Mouse (Mus musculus) neural tube, embryonic 12.5 days (tissue): Measurements from ENCODE around the gene Rrp1. TPM values are rescaled to one million over a fixed set of nuclear protein-coding genes. Genes with fewer than 3 reads are reported as not detected.

Experiments used
- ATAC-seq: fragments of 200-750 bp; cut with Nextera tagmentation; 2 replicates; pipeline ENCODE4 v1.8.0; 2017; ENCODE audit warnings: low read depth, mild to moderate bottlenecking, moderate TSS enrichment, moderate library complexity; ENCODE audit not compliant: low FRiP score
- H3K27ac ChIP-seq: fragments of 300-500 bp; sonication (generic); 2 replicates; pipeline ENCODE4 v1.5.1; 2016
- H3K27me3 ChIP-seq: fragments of 300-500 bp; sonication (generic); replicated peaks from 2 replicates; pipeline ENCODE4 v1.6.1; 2016; ENCODE audit warnings: mild to moderate bottlenecking
- H3K36me3 ChIP-seq: fragments of 300-500 bp; sonication (generic); 2 replicates; pipeline ENCODE4 v1.6.1; 2016; ENCODE audit warnings: mild to moderate bottlenecking
- H3K4me1 ChIP-seq: fragments of 300-500 bp; sonication (generic); 2 replicates; pipeline ENCODE4 v1.6.1; 2016
- H3K4me2 ChIP-seq: fragments of 300-500 bp; sonication (generic); replicated peaks from 2 replicates; pipeline ENCODE4 v1.6.1; 2016; ENCODE audit warnings: mild to moderate bottlenecking
- H3K4me3 ChIP-seq: fragments of 300-500 bp; sonication (generic); 2 replicates; pipeline ENCODE4 v1.5.1; 2016
- H3K9ac ChIP-seq: fragments of 300-500 bp; sonication (generic); 2 replicates; pipeline ENCODE4 v1.6.1; 2016; ENCODE audit warnings: mild to moderate bottlenecking
- H3K9me3 ChIP-seq: fragments of 300-500 bp; sonication (generic); 2 replicates; pipeline ENCODE4 v1.6.1; 2016; ENCODE audit warnings: mild to moderate bottlenecking
- WGBS: fragments of 180-500 bp; shearing (Covaris S2); methylation state at CpG from one replicate; pipeline ENCODE4 v1.1.7; 2016; 5-methylcytosine and 5-hydroxymethylcytosine counted together
- polyA plus RNA-seq: library from polyadenylated mRNA; unstranded; fragments of >200 nt; fragmentation: Nextera tagmentation; extraction: Ambion mirVana; gene quantifications from 2 replicates; pipeline ENCODE4 v1.2.1, GENCODE M21; 2016

The Rrp1 gene
- 333 and 347 TPM in 2 replicates for polyA plus RNA-seq

- peak within 1 kb of the TSS; percentile 60; the same call in 1 of the 2 replicates for H3K27ac ChIP-seq
- peak within 1 kb of the TSS; percentile 83 for H3K9ac ChIP-seq
- peak within 1 kb of the TSS; percentile 76 for H3K4me2 ChIP-seq
- peaks cover 12% of the 10 kb centered on the region for H3K4me1 ChIP-seq
- no peaks in the 10 kb centered on the region for H3K27me3 ChIP-seq
- under 1% methylated on average over 70 of the region's 70 CpGs for WGBS
- ATAC-seq, result peak; percentile 92
- no peaks in the 10 kb centered on the region for H3K9me3 ChIP-seq
- peaks cover 32% of the 10 kb centered on the region for H3K36me3 ChIP-seq
- H3K4me3 ChIP-seq, result peak within 1 kb of the TSS; percentile 95
Measured at GRCm38 (mm10) chr10:78412319-78413151, at the start of gene Rrp1. Rrp1 (minus strand) TSS chr10:78413043.

GRCm38 (mm10) chr10:78461767-78462166 lies 48.9 kb upstream of the Rrp1 start:
- 0 out of 2 replicates have a peak, but pooled peaks cover 3% of the 10 kb centered on the region for H3K27me3 ChIP-seq
- H3K4me3 ChIP-seq, result no peak overlapping the region
- H3K4me1 ChIP-seq, result peaks cover 28% of the 10 kb centered on the region
- H3K9me3 ChIP-seq, result no peaks in the 10 kb centered on the region
- H3K9ac ChIP-seq, result no peak overlapping the region
- ATAC-seq, result no peak
- H3K27ac ChIP-seq, result no peak overlapping the region
- WGBS, result 73% methylated on average over 4 of the region's 4 CpGs
- no peaks in the 10 kb centered on the region for H3K36me3 ChIP-seq
- no peak overlapping the region for H3K4me2 ChIP-seq

- H3K4me1 ChIP-seq, result peaks cover 28% of the 10 kb centered on the region
- H3K27ac ChIP-seq, result no peak overlapping the region
- no peak overlapping the region for H3K4me3 ChIP-seq
- 69% methylated on average over 5 of the region's 5 CpGs for WGBS
- no peaks in the 10 kb centered on the region for H3K36me3 ChIP-seq
- H3K9me3 ChIP-seq, result no peaks in the 10 kb centered on the region
- no peak for ATAC-seq
- H3K9ac ChIP-seq, result no peak overlapping the region
- no peak overlapping the region for H3K4me2 ChIP-seq
- H3K27me3 ChIP-seq, result 0 out of 2 replicates have a peak, but pooled peaks cover 3% of the 10 kb centered on the region
Measured at GRCm38 (mm10) chr10:78460463-78460862, 47.6 kb upstream of the Rrp1 start.

- H3K9ac ChIP-seq, result no peak overlapping the region
- no peak for ATAC-seq
- no peaks in the 10 kb centered on the region for H3K36me3 ChIP-seq
- 64% methylated on average over 5 of the region's 5 CpGs for WGBS
- no peak overlapping the region for H3K4me3 ChIP-seq
- no peaks in the 10 kb centered on the region for H3K9me3 ChIP-seq
- 0 out of 2 replicates have a peak overlapping the region, but pooled peaks have one; percentile 9 for H3K4me2 ChIP-seq
- H3K27ac ChIP-seq, result no peak overlapping the region
- peaks cover 18% of the 10 kb centered on the region for H3K4me1 ChIP-seq
- H3K27me3 ChIP-seq, result no peaks in the 10 kb centered on the region
Measured at GRCm38 (mm10) chr10:78458348-78459111, 45.7 kb upstream of the Rrp1 start.

GRCm38 (mm10) chr10:78457495-78458347 lies 44.9 kb upstream of the Rrp1 start:
- H3K27ac ChIP-seq, result no peak overlapping the region
- no peak overlapping the region for H3K4me3 ChIP-seq
- H3K36me3 ChIP-seq, result no peaks in the 10 kb centered on the region
- ATAC-seq, result 0 out of 2 replicates have a peak, but pooled peaks have one; percentile 10
- H3K9ac ChIP-seq, result no peak overlapping the region
- 35% methylated on average over 10 of the region's 10 CpGs for WGBS
- peaks cover 24% of the 10 kb centered on the region for H3K4me1 ChIP-seq
- no peaks in the 10 kb centered on the region for H3K9me3 ChIP-seq
- peak overlapping the region; percentile 9; the same call in 1 of the 2 replicates for H3K4me2 ChIP-seq
- no peaks in the 10 kb centered on the region for H3K27me3 ChIP-seq

- 88% methylated on average over 13 of the region's 13 CpGs for WGBS
- Histone ChIP-seq H3K36me3 (no peaks in the 10 kb centered on the region), H3K9me3 (no peaks in the 10 kb centered on the region), H3K4me1 (peaks cover 27% of the 10 kb centered on the region), H3K4me2 (no peak overlapping the region), H3K9ac (no peak overlapping the region), H3K4me3 (no peak overlapping the region), H3K27ac (no peak overlapping the region), H3K27me3 (no peaks in the 10 kb centered on the region)
- no peak for ATAC-seq
Measured at GRCm38 (mm10) chr10:78456696-78457095, 43.9 kb upstream of the Rrp1 start.

GRCm38 (mm10) chr10:78452641-78453040 lies 39.8 kb upstream of the Rrp1 start:
- no peak overlapping the region for H3K4me3 ChIP-seq
- WGBS, result 19% methylated on average over 4 of the region's 4 CpGs
- no peak overlapping the region for H3K27ac ChIP-seq
- no peak for ATAC-seq
- no peaks in the 10 kb centered on the region for H3K27me3 ChIP-seq
- no peak overlapping the region for H3K4me2 ChIP-seq
- 0 out of 2 replicates have a peak, but pooled peaks cover 3% of the 10 kb centered on the region for H3K36me3 ChIP-seq
- no peak overlapping the region for H3K9ac ChIP-seq
- peaks cover 14% of the 10 kb centered on the region for H3K4me1 ChIP-seq
- H3K9me3 ChIP-seq, result no peaks in the 10 kb centered on the region

GRCm38 (mm10) chr10:78450761-78451160 lies 37.9 kb upstream of the Rrp1 start:
- Histone ChIP-seq H3K4me3 (no peak overlapping the region), H3K9ac (no peak overlapping the region), H3K4me2 (no peak overlapping the region), H3K4me1 (peaks cover 12% of the 10 kb centered on the region; the same call in 1 of the 2 replicates), H3K9me3 (no peaks in the 10 kb centered on the region), H3K27ac (no peak overlapping the region), H3K27me3 (no peaks in the 10 kb centered on the region), H3K36me3 (peaks cover 12% of the 10 kb centered on the region)
- ATAC-seq, result no peak
- 85% methylated on average over 5 of the region's 5 CpGs for WGBS

- Histone ChIP-seq H3K4me3 (no peak overlapping the region), H3K27ac (no peak overlapping the region), H3K9me3 (no peaks in the 10 kb centered on the region), H3K36me3 (peaks cover 17% of the 10 kb centered on the region), H3K4me2 (no peak overlapping the region), H3K4me1 (no peaks in the 10 kb centered on the region), H3K27me3 (no peaks in the 10 kb centered on the region), H3K9ac (no peak overlapping the region)
- ATAC-seq, result no peak
- 81% methylated on average over 3 of the region's 3 CpGs for WGBS
Measured at GRCm38 (mm10) chr10:78447396-78447795, 34.6 kb upstream of the Rrp1 start.

- WGBS, result 95% methylated on average over 3 of the region's 3 CpGs
Measured at GRCm38 (mm10) chr10:78446195-78446594, 33.4 kb upstream of the Rrp1 start.

GRCm38 (mm10) chr10:78442292-78442691 lies 29.4 kb upstream of the Rrp1 start:
- Histone ChIP-seq H3K36me3 (peaks cover 13% of the 10 kb centered on the region), H3K4me3 (no peak overlapping the region), H3K4me1 (no peaks in the 10 kb centered on the region), H3K9me3 (no peaks in the 10 kb centered on the region), H3K27ac (no peak overlapping the region), H3K4me2 (no peak overlapping the region), H3K9ac (no peak overlapping the region), H3K27me3 (no peaks in the 10 kb centered on the region)
- no peak for ATAC-seq
- WGBS, result 93% methylated on average over 3 of the region's 3 CpGs

More at GRCm38 (mm10) chr10:78446195-78446594, 33.4 kb upstream of the Rrp1 start:
- Histone ChIP-seq H3K27ac (no peak overlapping the region), H3K9me3 (no peaks in the 10 kb centered on the region), H3K4me3 (no peak overlapping the region), H3K9ac (no peak overlapping the region), H3K4me2 (no peak overlapping the region), H3K36me3 (peaks cover 17% of the 10 kb centered on the region), H3K4me1 (no peaks in the 10 kb centered on the region), H3K27me3 (no peaks in the 10 kb centered on the region)
- ATAC-seq, result no peak
